Mouse (Mus musculus) heart, embryonic 13.5 days (tissue): ENCODE measurements around the gene Rufy4. TPM values are rescaled to one million over a fixed set of nuclear protein-coding genes. Genes with fewer than 3 reads are reported as not detected.
A peak's percentile ranks its signal among the peaks of the same experiment; 100 is the strongest.

Experiments
- ATAC-seq: fragments of 200-750 bp; cut with Nextera tagmentation; 2 replicates; pipeline ENCODE4 v1.8.0; 2017; ENCODE audit warnings: moderate TSS enrichment; ENCODE audit not compliant: insufficient number of reproducible peaks, low FRiP score, low TSS enrichment; ENCODE audit errors: extremely low read depth
- H3K27ac ChIP-seq: fragments of 300-500 bp; sonication (generic); replicated peaks from 2 replicates; pipeline ENCODE4 v1.5.1; 2015; ENCODE audit warnings: moderate library complexity, mild to moderate bottlenecking, inconsistent platforms
- H3K27me3 ChIP-seq: fragments of 300-500 bp; sonication (generic); replicated peaks from 2 replicates; pipeline ENCODE4 v1.6.1; 2015; ENCODE audit warnings: mild to moderate bottlenecking, inconsistent platforms
- H3K36me3 ChIP-seq: fragments of 300-500 bp; sonication (generic); 2 replicates; pipeline ENCODE4 v1.6.1; 2015; ENCODE audit warnings: mild to moderate bottlenecking, inconsistent platforms
- H3K4me1 ChIP-seq: fragments of 300-500 bp; sonication (generic); 2 replicates; pipeline ENCODE4 v1.6.1; 2015; ENCODE audit warnings: inconsistent platforms
- H3K4me2 ChIP-seq: fragments of 300-500 bp; sonication (generic); 2 replicates; pipeline ENCODE4 v1.6.1; 2015; ENCODE audit warnings: inconsistent platforms, mild to moderate bottlenecking, moderate library complexity
- H3K4me3 ChIP-seq: fragments of 300-500 bp; sonication (generic); 2 replicates; pipeline ENCODE4 v1.5.1; 2015; ENCODE audit warnings: moderate library complexity, mild to moderate bottlenecking, inconsistent platforms
- H3K9ac ChIP-seq: fragments of 300-500 bp; sonication (generic); 2 replicates; pipeline ENCODE4 v1.6.1; 2015; ENCODE audit warnings: inconsistent platforms, mild to moderate bottlenecking, moderate library complexity
- H3K9me3 ChIP-seq: fragments of 300-500 bp; sonication (generic); 2 replicates; pipeline ENCODE4 v1.6.1; 2016; ENCODE audit warnings: inconsistent platforms
- WGBS: fragments of 180-500 bp; shearing (Covaris S2); methylation state at CpG from one replicate; pipeline ENCODE4 v1.1.7; 2015; ENCODE audit warnings: mixed read lengths; 5-methylcytosine and 5-hydroxymethylcytosine counted together
- polyA plus RNA-seq: library from polyadenylated mRNA; unstranded; fragments of >200 nt; fragmentation: Nextera tagmentation; extraction: Ambion mirVana; gene quantifications from 2 replicates; pipeline ENCODE4 v1.2.1, GENCODE M21; 2015

Rufy4 gene
- polyA plus RNA-seq, 1 experiment from 2014 or later, result 0.48 TPM

DNA sequence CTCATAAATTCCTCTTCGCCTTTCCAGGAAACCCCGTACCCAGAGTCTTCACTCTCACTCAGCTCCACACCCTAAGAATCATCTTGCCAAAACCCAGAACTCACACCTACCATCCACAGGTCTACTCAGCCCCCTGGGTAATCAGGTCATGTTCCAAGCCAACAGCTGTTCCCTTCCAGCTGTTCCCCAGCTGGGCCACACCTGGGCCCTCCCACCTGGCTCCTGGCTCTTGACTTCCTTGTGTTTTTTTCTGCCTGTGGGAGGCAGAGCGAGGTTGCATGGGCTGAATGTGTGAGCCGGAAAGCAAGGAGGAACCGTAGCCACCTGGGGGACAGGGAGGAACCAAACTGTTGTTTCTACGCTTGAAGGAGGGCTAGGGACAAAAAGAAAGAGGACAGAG is 19.1 kb upstream of the Rufy4 start:
- Histone ChIP-seq H3K27ac (no peak overlapping the region), H3K4me3 (no peak overlapping the region), H3K9ac (no peak overlapping the region), H3K9me3 (no peaks in the 10 kb centered on the region), H3K36me3 (no peaks in the 10 kb centered on the region), H3K27me3 (peaks cover 5% of the 10 kb centered on the region; the same call in 1 of the 2 replicates), H3K4me2 (no peak overlapping the region), H3K4me1 (peaks cover 44% of the 10 kb centered on the region)
- ATAC-seq, result no peak
- WGBS, result 68% methylated on average over 6 of the region's 6 CpGs

- no peak overlapping the region for H3K4me3 ChIP-seq
- H3K36me3 ChIP-seq, result no peaks in the 10 kb centered on the region
- no peak overlapping the region for H3K4me2 ChIP-seq
- H3K27ac ChIP-seq, result no peak overlapping the region
- H3K27me3 ChIP-seq, result no peaks in the 10 kb centered on the region; the same call in 1 of the 2 replicates
- WGBS, result 59% methylated on average over 4 of the region's 5 CpGs
- peaks cover 45% of the 10 kb centered on the region for H3K4me1 ChIP-seq
- H3K9me3 ChIP-seq, result no peaks in the 10 kb centered on the region
- H3K9ac ChIP-seq, result no peak overlapping the region
- no peak for ATAC-seq
These were observed 17.3 kb upstream of the Rufy4 start for GRCm38 (mm10) chr1:74107931-74108618.

DNA sequence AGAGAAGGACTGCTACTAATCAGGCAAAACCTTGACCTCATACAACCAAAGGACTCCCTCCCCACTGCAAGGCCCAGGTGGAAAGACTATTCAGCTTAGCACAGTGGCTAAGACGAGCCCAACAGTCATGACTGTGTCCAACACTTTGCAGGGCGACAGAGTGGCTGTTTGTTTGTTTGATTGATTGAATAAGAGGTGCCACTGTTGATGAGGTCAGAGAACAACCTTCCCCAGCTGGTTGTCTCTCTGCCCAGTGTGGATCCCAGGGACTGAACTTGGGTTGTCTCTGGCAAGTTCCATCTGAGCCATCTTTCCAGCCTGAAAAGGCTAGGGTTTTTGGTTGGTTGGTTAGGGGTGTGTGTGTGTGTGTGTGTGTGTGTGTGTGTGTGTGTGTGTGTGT is 15.7 kb upstream of the Rufy4 start:
- Histone ChIP-seq H3K9me3 (no peaks in the 10 kb centered on the region), H3K27ac (no peak overlapping the region), H3K4me3 (no peak overlapping the region), H3K4me1 (peaks cover 37% of the 10 kb centered on the region), H3K9ac (no peak overlapping the region), H3K27me3 (no peaks in the 10 kb centered on the region; the same call in 1 of the 2 replicates), H3K36me3 (no peaks in the 10 kb centered on the region), H3K4me2 (no peak overlapping the region)
- no peak for ATAC-seq
- WGBS, result 65% methylated on average over 2 of the region's 2 CpGs

DNA sequence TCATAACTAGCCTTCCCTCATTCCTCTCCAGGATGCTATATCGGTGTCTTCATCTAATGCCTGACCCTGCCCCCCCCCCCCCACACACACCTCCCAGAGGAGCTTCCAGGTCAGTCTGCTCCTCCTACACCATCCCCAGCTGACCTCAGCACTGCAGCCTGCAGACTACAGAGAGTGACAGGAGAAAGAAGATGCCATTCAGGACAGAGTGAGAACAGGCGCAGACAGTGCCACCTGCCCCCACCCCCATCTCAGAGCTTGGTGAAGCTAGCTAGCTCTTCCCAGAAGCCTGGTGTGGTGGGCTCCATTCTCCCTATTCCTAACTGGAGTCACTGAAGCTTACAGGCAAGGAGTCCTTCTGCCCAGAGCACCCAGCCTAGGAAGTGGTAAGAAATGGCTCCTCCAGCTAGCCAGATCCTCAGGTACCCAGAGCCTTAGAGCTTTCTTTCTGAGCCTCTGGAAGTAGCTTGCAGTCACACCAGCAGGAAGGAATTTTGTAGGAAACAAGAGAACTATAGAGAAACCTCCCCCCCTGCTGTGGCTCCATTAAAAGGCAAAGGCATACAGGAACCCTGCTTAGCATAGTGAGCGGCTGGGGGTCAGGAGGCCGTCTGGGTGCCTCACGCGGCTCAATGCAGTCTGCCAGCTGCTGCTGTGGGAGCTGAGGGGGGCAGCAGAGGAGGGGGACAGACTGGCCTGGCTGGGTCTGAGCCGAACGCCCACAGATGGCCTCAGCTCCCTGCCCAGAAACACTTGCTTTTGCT is 14.2 kb upstream of the Rufy4 start:
- Histone ChIP-seq H3K27me3 (no peaks in the 10 kb centered on the region; the same call in 1 of the 2 replicates), H3K9me3 (no peaks in the 10 kb centered on the region), H3K4me3 (no peak overlapping the region), H3K4me2 (no peak overlapping the region), H3K4me1 (peaks cover 34% of the 10 kb centered on the region), H3K36me3 (no peaks in the 10 kb centered on the region), H3K9ac (peak overlapping the region; percentile 28), H3K27ac (0 out of 2 replicates have a peak overlapping the region, but pooled peaks have one; percentile 5)
- ATAC-seq, result no peak
- 22% methylated on average over 8 of the region's 8 CpGs for WGBS

DNA sequence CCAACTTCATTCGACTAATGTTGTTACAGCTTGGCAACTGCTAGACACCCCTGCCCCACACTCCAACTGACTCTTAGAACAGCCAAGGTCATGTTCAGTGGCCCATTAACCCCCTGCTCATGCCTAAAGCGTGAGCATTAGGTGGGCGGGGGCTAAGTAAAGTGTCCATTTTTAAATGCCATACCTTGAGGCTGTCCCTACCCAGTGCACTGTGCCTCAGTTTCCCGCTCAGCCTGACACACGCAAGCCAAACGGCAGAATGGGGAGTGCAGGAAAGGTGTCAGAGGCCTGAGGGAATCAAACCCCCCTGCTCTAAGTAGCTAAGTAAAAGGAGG is 13.7 kb upstream of the Rufy4 start:
- no peaks in the 10 kb centered on the region for H3K9me3 ChIP-seq
- WGBS, result 48% methylated on average over 6 of the region's 6 CpGs
- H3K27me3 ChIP-seq, result no peaks in the 10 kb centered on the region
- ATAC-seq, result no peak
- H3K36me3 ChIP-seq, result no peaks in the 10 kb centered on the region
- peaks cover 34% of the 10 kb centered on the region for H3K4me1 ChIP-seq
- H3K9ac ChIP-seq, result peak overlapping the region; percentile 28; the same call in 1 of the 2 replicates
- H3K27ac ChIP-seq, result no peak overlapping the region
- H3K4me3 ChIP-seq, result no peak overlapping the region
- no peak overlapping the region for H3K4me2 ChIP-seq

DNA sequence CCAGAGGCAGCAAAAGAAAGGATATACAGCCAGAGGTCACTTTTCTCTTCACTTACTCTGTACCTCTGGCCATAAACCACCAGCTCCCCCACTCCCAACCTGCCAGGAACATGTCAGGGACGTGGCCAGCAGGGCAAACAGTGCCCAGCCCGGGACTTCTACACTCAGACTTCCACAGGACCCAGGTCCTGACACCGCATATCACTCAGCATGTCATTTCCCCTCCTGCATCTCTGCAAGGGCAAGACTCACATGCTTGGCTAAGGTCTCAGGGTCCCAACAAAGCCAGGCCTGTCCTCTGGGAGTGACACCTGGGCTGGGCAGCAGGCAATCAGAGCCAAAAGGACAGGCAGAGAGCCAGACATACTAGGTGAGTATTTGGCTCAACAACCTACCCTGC is 12.3 kb upstream of the Rufy4 start:
- no peaks in the 10 kb centered on the region for H3K36me3 ChIP-seq
- no peak for ATAC-seq
- H3K4me3 ChIP-seq, result no peak overlapping the region
- H3K9me3 ChIP-seq, result no peaks in the 10 kb centered on the region
- peaks cover 32% of the 10 kb centered on the region for H3K4me1 ChIP-seq
- no peak overlapping the region for H3K27ac ChIP-seq
- no peak overlapping the region for H3K4me2 ChIP-seq
- no peaks in the 10 kb centered on the region for H3K27me3 ChIP-seq
- H3K9ac ChIP-seq, result 0 out of 2 replicates have a peak overlapping the region, but pooled peaks have one; percentile 2
- 45% methylated on average over 3 of the region's 3 CpGs for WGBS

DNA sequence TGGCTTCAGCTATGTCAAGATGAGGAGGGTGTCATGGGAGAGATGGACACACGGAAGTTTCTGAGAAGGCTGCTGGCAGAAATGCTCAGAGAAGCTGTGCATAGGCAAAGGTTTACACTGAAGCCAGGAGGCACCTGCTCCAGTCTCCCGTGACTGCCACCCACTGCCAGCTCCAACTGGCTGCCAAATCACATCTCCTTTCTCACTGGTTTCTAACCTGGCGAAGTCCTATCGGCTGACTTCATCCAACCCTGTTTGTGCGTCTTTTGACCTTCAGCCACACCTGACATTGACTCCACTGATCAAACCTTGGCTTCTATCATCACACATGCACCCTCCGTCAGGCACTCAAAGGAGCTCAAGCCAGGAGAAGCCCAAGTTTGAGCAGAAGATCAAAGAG is 7.5 kb upstream of the Rufy4 start:
- 79% methylated on average over 6 of the region's 6 CpGs for WGBS
- no peaks in the 10 kb centered on the region for H3K9me3 ChIP-seq
- peaks cover 35% of the 10 kb centered on the region for H3K4me1 ChIP-seq
- H3K27ac ChIP-seq, result no peak overlapping the region
- no peak overlapping the region for H3K4me3 ChIP-seq
- H3K36me3 ChIP-seq, result no peaks in the 10 kb centered on the region
- H3K27me3 ChIP-seq, result 0 out of 2 replicates have a peak, but pooled peaks cover 3% of the 10 kb centered on the region
- no peak overlapping the region for H3K9ac ChIP-seq
- H3K4me2 ChIP-seq, result no peak overlapping the region
- ATAC-seq, result no peak

DNA sequence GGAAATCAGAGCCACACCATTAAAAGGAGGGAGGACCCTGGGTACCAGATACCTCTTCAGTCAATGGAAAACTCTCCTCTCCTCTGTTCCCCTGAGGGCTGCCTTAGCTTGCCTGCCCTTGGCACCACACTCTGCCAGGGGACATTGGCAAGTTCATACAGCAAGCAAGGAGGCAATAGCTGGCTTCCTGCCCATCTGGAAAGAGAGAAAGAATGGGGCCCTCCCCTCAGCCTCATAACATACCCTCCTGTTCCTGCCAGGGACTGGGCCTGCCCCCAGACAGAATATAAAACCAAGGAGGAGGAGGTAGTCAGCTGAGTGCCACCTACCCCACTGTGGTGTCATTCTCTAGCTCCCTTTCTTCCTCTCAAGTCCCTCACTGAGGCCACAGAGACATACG is 6.2 kb upstream of the Rufy4 start:
- peaks cover 7% of the 10 kb centered on the region; the same call in 1 of the 2 replicates for H3K27me3 ChIP-seq
- no peak overlapping the region for H3K9ac ChIP-seq
- no peaks in the 10 kb centered on the region for H3K36me3 ChIP-seq
- ATAC-seq, result no peak
- H3K4me2 ChIP-seq, result no peak overlapping the region
- H3K4me3 ChIP-seq, result no peak overlapping the region
- peaks cover 37% of the 10 kb centered on the region for H3K4me1 ChIP-seq
- H3K9me3 ChIP-seq, result no peaks in the 10 kb centered on the region
- WGBS, result 85% methylated on average over 1 of the region's 1 CpGs
- H3K27ac ChIP-seq, result no peak overlapping the region

- H3K36me3 ChIP-seq, result no peaks in the 10 kb centered on the region
- peak overlapping the region; percentile 48; the same call in 1 of the 2 replicates for H3K27ac ChIP-seq
- H3K27me3 ChIP-seq, result peaks cover 13% of the 10 kb centered on the region
These were observed 4.2 kb upstream of the Rufy4 start for GRCm38 (mm10) chr1:74121138-74121537.

GRCm38 (mm10) chr1:74121821-74122576 is 3.3 kb upstream of the Rufy4 start:
- H3K27me3 ChIP-seq, result peaks cover 15% of the 10 kb centered on the region
- H3K27ac ChIP-seq, result peak overlapping the region; percentile 48
- no peak for ATAC-seq

More at GRCm38 (mm10) chr1:74121138-74121537, 4.2 kb upstream of the Rufy4 start:
- Histone ChIP-seq H3K4me3 (no peak overlapping the region), H3K4me2 (no peak overlapping the region), H3K9ac (no peak overlapping the region), H3K9me3 (no peaks in the 10 kb centered on the region), H3K4me1 (peaks cover 41% of the 10 kb centered on the region)
- WGBS, result 81% methylated on average over 7 of the region's 7 CpGs
- ATAC-seq, result no peak

GRCm38 (mm10) chr1:74123215-74123614 is 2.1 kb upstream of the Rufy4 start:
- peak overlapping the region; percentile 96 for H3K4me2 ChIP-seq
- peak overlapping the region; percentile 67 for H3K4me3 ChIP-seq
- no peaks in the 10 kb centered on the region for H3K36me3 ChIP-seq
- H3K4me1 ChIP-seq, result peaks cover 41% of the 10 kb centered on the region
- H3K9me3 ChIP-seq, result no peaks in the 10 kb centered on the region
- H3K9ac ChIP-seq, result peak overlapping the region; percentile 87; the same call in 1 of the 2 replicates
- peaks cover 20% of the 10 kb centered on the region for H3K27me3 ChIP-seq
- no peak overlapping the region for H3K27ac ChIP-seq
- 63% methylated on average over 8 of the region's 8 CpGs for WGBS
- ATAC-seq, result no peak

More at GRCm38 (mm10) chr1:74121821-74122576, 3.3 kb upstream of the Rufy4 start:
- H3K4me3 ChIP-seq, result no peak overlapping the region
- no peaks in the 10 kb centered on the region for H3K36me3 ChIP-seq
- peak overlapping the region; percentile 48; the same call in 1 of the 2 replicates for H3K9ac ChIP-seq
- 31% methylated on average over 9 of the region's 9 CpGs for WGBS
- H3K4me2 ChIP-seq, result 0 out of 2 replicates have a peak overlapping the region, but pooled peaks have one; percentile 1
- no peaks in the 10 kb centered on the region for H3K9me3 ChIP-seq
- H3K4me1 ChIP-seq, result peaks cover 41% of the 10 kb centered on the region
